Mouse (Mus musculus) bone marrow macrophage, adult 2 months (primary cell): ENCODE results near the gene Ecd.

Source experiments
- CTCF ChIP-seq: IDR thresholded peaks from 2 replicates; pipeline ENCODE4 v1.5.1; 2012; ENCODE audit warnings: low read depth, mild to moderate bottlenecking, low read length, moderate library complexity
- POLR2A ChIP-seq: IDR thresholded peaks from 2 replicates; pipeline ENCODE4 v1.6.1; 2012; ENCODE audit warnings: mild to moderate bottlenecking, low read depth, low read length, borderline replicate concordance

- TF ChIP-seq CTCF: no peak
- no peak for TF ChIP-seq POLR2A
Measured at GRCm38 (mm10) chr14:20345885-20346284, 2.0 kb downstream of the Ecd start.
